Mouse (Mus musculus): Measurements from ENCODE around the gene Kalrn. TPM values are rescaled to one million over a fixed set of nuclear protein-coding genes. Genes with fewer than 3 reads are reported as not detected.

Kalrn gene
- polyA plus RNA-seq, 1 experiment from 2014 or later: 23.7 TPM

- 69% methylated on average over 5 of the region's 5 CpGs for WGBS
- Histone ChIP-seq H3K4me2 (no peak overlapping the region), H3K27me3 (replicated peaks) (no peaks in the 10 kb centered on the region), H3K9me3 (replicated peaks) (no peaks in the 10 kb centered on the region), H3K36me3 (no peaks in the 10 kb centered on the region), H3K4me3 (replicated peaks) (no peak overlapping the region), H3K4me1 (peaks cover 35% of the 10 kb centered on the region), H3K9ac (replicated peaks) (no peak overlapping the region), H3K27ac (replicated peaks) (no peak overlapping the region)
- no peak for ATAC-seq (ENCODE audit: low FRiP score)
Measured at GRCm38 (mm10) chr16:34549470-34549999, 23.8 kb downstream of the Kalrn start.

DNA sequence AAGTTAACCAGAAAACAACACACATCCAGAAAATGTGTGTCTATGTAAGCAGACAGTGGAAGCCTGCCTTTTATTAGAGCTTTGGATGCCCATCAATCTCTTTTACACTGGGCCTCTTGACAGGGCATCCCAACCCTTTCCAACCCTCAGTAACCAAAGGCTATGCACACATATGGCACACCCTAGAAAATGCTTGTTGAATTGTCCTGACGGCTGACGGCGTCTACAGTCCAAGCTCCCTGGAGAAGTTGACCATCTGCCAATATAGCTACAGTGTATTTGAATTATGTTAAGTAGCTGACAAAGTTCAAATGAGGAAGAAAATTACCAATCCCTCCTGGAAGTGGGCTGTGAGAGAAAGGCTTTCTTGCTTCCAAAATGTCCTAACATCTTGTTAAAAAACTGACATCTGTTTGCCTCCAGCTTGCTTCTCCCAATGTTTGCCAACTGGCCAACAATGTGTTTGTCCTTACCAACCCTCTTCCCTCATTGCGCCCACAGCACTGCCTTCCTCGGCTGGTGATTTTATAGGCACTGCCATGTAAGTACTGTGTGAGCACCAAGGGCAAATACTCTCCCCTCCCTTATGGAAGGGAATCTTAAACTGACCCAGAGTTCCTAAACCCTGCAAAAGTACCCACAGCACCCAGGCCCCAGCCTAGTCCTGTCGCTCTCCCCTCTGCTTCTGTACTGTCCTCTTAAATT, 26.4 kb downstream of the Kalrn start:
- ATAC-seq (ENCODE audit: low FRiP score): 0 out of 2 replicates have a peak, but pooled peaks have one; percentile 27
- H3K4me2 ChIP-seq: no peak overlapping the region
- H3K27ac ChIP-seq (replicated peaks): no peak overlapping the region

GRCm38 (mm10) chr16:34543754-34544153, 29.6 kb downstream of the Kalrn start:
- Histone ChIP-seq H3K4me3 (replicated peaks) (no peak overlapping the region), H3K27ac (replicated peaks) (no peak overlapping the region), H3K36me3 (no peaks in the 10 kb centered on the region), H3K27me3 (replicated peaks) (no peaks in the 10 kb centered on the region), H3K9me3 (replicated peaks) (no peaks in the 10 kb centered on the region), H3K4me2 (no peak overlapping the region), H3K9ac (replicated peaks) (no peak overlapping the region), H3K4me1 (peaks cover 30% of the 10 kb centered on the region)
- 70% methylated on average over 4 of the region's 4 CpGs for WGBS
- no peak for ATAC-seq (ENCODE audit: low FRiP score)

More for the DNA sequence above, 26.4 kb downstream of the Kalrn start:
- no peak overlapping the region for H3K4me3 ChIP-seq (replicated peaks)
- H3K9me3 ChIP-seq (replicated peaks): no peaks in the 10 kb centered on the region
- 37% methylated on average over 6 of the region's 6 CpGs for WGBS
- H3K9ac ChIP-seq (replicated peaks): no peak overlapping the region
- no peaks in the 10 kb centered on the region for H3K36me3 ChIP-seq
- H3K4me1 ChIP-seq: peaks cover 26% of the 10 kb centered on the region
- H3K27me3 ChIP-seq (replicated peaks): no peaks in the 10 kb centered on the region

DNA sequence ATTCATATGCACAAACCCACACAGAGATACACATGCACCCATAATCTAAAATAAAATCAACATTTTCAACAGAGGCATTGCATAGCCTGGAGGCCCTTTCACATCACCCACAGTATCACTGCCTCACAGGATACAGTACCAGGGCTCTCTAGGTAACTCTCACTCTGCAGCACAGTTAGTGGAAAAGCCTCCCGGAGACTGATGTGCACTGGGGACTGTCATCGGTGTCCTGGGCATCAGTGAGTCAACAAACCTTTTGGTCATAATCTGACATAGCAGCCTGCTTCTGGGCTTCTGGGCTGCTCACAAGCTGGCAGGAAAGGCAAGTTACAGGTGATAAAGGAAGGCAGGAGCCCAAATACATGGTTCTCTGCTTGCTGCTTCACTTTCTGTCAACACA, 31.0 kb downstream of the Kalrn start:
- no peak for ATAC-seq (ENCODE audit: low FRiP score)
- Histone ChIP-seq H3K4me3 (replicated peaks) (no peak overlapping the region), H3K9ac (replicated peaks) (no peak overlapping the region), H3K4me1 (peaks cover 24% of the 10 kb centered on the region), H3K27ac (replicated peaks) (no peak overlapping the region), H3K9me3 (replicated peaks) (no peaks in the 10 kb centered on the region), H3K36me3 (no peaks in the 10 kb centered on the region), H3K4me2 (no peak overlapping the region), H3K27me3 (replicated peaks) (no peaks in the 10 kb centered on the region)
- 96% methylated on average over 2 of the region's 2 CpGs for WGBS

DNA sequence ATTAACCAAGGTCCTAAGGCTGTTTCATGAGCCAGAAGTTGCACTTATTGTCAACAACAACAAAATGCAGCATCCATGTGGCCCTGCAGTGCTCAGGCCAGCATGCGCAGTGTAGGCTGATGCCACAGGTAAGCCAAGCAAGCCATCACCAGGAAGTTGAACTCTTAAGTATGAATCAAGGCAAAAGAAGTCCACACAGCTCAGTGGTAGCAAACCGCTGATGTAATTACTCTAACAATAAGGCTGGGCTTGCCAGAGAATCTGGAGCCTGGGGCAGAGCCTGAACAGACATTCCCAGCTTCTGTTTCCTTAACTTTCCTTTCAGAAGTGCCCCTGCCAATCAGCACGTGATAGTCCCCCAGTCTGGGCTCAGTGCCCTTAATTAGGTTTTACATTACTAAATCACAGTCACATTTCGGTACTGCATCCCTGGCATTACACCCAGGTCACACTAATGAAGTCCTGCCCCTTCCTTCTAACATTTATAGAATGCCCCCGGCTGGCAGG, 34.6 kb downstream of the Kalrn start:
- no peak overlapping the region for H3K27ac ChIP-seq (replicated peaks)
- H3K27me3 ChIP-seq (replicated peaks): no peaks in the 10 kb centered on the region
- H3K36me3 ChIP-seq: no peaks in the 10 kb centered on the region
- H3K9me3 ChIP-seq (replicated peaks): no peaks in the 10 kb centered on the region
- no peak overlapping the region for H3K4me2 ChIP-seq
- ATAC-seq (ENCODE audit: low FRiP score): no peak
- H3K4me1 ChIP-seq: peaks cover 26% of the 10 kb centered on the region
- no peak overlapping the region for H3K9ac ChIP-seq (replicated peaks)
- no peak overlapping the region for H3K4me3 ChIP-seq (replicated peaks)
- 67% methylated on average over 5 of the region's 5 CpGs for WGBS

- no peak overlapping the region for H3K4me2 ChIP-seq
- H3K4me3 ChIP-seq (replicated peaks): no peak overlapping the region
- H3K4me1 ChIP-seq: peaks cover 24% of the 10 kb centered on the region
- no peak for ATAC-seq (ENCODE audit: low FRiP score)
- WGBS: 41% methylated on average over 6 of the region's 6 CpGs
- no peaks in the 10 kb centered on the region for H3K36me3 ChIP-seq
- H3K9ac ChIP-seq (replicated peaks): no peak overlapping the region
- H3K27me3 ChIP-seq (replicated peaks): no peaks in the 10 kb centered on the region
- H3K9me3 ChIP-seq (replicated peaks): no peaks in the 10 kb centered on the region
- no peak overlapping the region for H3K27ac ChIP-seq (replicated peaks)
Measured at GRCm38 (mm10) chr16:34536300-34536699, 37.0 kb downstream of the Kalrn start.

GRCm38 (mm10) chr16:34535135-34535534, 38.2 kb downstream of the Kalrn start:
- Histone ChIP-seq H3K4me2 (no peak overlapping the region), H3K4me1 (peaks cover 17% of the 10 kb centered on the region), H3K36me3 (no peaks in the 10 kb centered on the region), H3K27ac (replicated peaks) (no peak overlapping the region), H3K9me3 (replicated peaks) (no peaks in the 10 kb centered on the region), H3K9ac (replicated peaks) (no peak overlapping the region), H3K27me3 (replicated peaks) (no peaks in the 10 kb centered on the region), H3K4me3 (replicated peaks) (no peak overlapping the region)
- 37% methylated on average over 7 of the region's 7 CpGs for WGBS
- no peak for ATAC-seq (ENCODE audit: low FRiP score)

GRCm38 (mm10) chr16:34531506-34531905, 41.8 kb downstream of the Kalrn start:
- H3K9ac ChIP-seq (replicated peaks): no peak overlapping the region
- 5% methylated on average over 1 of the region's 1 CpGs for WGBS
- peaks cover 17% of the 10 kb centered on the region for H3K4me1 ChIP-seq
- no peak overlapping the region for H3K27ac ChIP-seq (replicated peaks)
- H3K9me3 ChIP-seq (replicated peaks): no peaks in the 10 kb centered on the region
- no peak overlapping the region for H3K4me3 ChIP-seq (replicated peaks)
- ATAC-seq (ENCODE audit: low FRiP score): no peak
- H3K27me3 ChIP-seq (replicated peaks): no peaks in the 10 kb centered on the region
- H3K36me3 ChIP-seq: no peaks in the 10 kb centered on the region
- H3K4me2 ChIP-seq: no peak overlapping the region

- Histone ChIP-seq H3K36me3 (no peaks in the 10 kb centered on the region), H3K27ac (replicated peaks) (no peak overlapping the region), H3K4me2 (no peak overlapping the region), H3K9me3 (replicated peaks) (no peaks in the 10 kb centered on the region), H3K4me1 (peaks cover 16% of the 10 kb centered on the region), H3K27me3 (replicated peaks) (no peaks in the 10 kb centered on the region), H3K4me3 (replicated peaks) (no peak overlapping the region), H3K9ac (replicated peaks) (no peak overlapping the region)
- 87% methylated on average over 5 of the region's 5 CpGs for WGBS
- no peak for ATAC-seq (ENCODE audit: low FRiP score)
Measured at GRCm38 (mm10) chr16:34530029-34530428, 43.3 kb downstream of the Kalrn start.

DNA sequence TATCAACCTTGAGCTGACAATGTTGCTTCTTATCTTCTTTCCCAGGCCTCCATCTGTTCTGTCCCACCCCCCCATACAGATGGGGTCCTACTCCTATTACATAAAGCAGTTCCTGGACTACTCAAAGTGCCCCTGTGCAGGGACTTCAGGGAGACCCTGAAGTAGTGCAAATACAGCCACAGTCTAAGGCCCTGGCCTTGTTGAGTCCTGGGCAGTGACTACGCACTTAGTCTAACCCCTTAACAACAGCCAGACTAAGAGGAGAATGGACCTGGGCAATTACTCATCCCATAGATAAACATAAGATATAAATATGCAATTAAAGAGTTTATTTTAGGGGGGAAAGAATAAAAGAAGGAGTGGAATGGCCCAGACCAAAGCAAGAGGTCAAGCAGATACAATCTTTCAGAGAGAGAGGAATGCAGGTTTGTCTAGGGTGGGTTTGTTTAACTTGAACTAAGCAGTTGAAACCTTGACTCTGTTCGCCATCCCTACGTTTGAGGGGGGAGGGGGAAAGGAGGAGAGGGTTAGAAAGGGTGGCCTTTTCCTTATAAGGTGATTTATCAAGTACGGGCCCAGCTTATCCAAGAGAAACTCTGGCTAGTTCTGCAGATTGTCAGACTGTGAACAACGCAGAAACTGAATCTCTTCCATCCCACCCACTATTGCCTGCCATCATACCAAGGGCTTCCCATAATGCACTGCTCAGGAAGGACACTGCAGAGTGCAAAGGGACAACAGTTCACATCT, 44.9 kb downstream of the Kalrn start:
- no peak overlapping the region for H3K4me3 ChIP-seq (replicated peaks)
- H3K9ac ChIP-seq (replicated peaks): no peak overlapping the region
- no peaks in the 10 kb centered on the region for H3K27me3 ChIP-seq (replicated peaks)
- no peaks in the 10 kb centered on the region for H3K36me3 ChIP-seq
- H3K9me3 ChIP-seq (replicated peaks): no peaks in the 10 kb centered on the region
- no peak overlapping the region for H3K4me2 ChIP-seq
- WGBS: 75% methylated on average over 5 of the region's 5 CpGs
- peaks cover 15% of the 10 kb centered on the region for H3K4me1 ChIP-seq
- no peak overlapping the region for H3K27ac ChIP-seq (replicated peaks)
- ATAC-seq (ENCODE audit: low FRiP score): no peak

DNA sequence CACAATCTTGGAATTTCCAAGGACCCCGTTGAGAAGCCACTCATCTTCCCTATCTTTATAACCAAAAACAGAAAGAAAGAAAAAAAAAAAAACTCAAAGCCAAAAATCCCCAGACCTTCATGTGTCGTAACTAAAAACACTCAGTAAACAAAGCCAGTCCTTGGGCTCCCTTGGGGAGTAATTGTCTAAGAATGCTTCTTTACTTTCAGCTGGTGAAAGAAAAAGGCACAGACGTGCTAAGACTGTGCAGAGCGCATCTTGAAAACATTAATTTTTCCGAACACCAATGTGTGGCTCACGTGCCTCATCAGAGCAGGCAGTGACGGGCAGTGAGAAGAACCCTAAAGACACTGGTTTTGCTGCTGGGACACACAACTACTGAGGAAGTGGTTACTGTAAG, 47.0 kb downstream of the Kalrn start:
- no peak overlapping the region for H3K27ac ChIP-seq (replicated peaks)
- H3K4me3 ChIP-seq (replicated peaks): no peak overlapping the region
- no peak overlapping the region for H3K4me2 ChIP-seq
- H3K36me3 ChIP-seq: no peaks in the 10 kb centered on the region
- ATAC-seq (ENCODE audit: low FRiP score): no peak
- H3K9ac ChIP-seq (replicated peaks): no peak overlapping the region
- no peaks in the 10 kb centered on the region for H3K27me3 ChIP-seq (replicated peaks)
- no peaks in the 10 kb centered on the region for H3K9me3 ChIP-seq (replicated peaks)
- peaks cover 15% of the 10 kb centered on the region for H3K4me1 ChIP-seq
- 56% methylated on average over 7 of the region's 7 CpGs for WGBS

GRCm38 (mm10) chr16:34525866-34526265, 47.5 kb downstream of the Kalrn start:
- no peak for ATAC-seq (ENCODE audit: low FRiP score)
- H3K27me3 ChIP-seq (replicated peaks): no peaks in the 10 kb centered on the region
- H3K4me3 ChIP-seq (replicated peaks): no peak overlapping the region
- H3K4me2 ChIP-seq: no peak overlapping the region
- H3K27ac ChIP-seq (replicated peaks): no peak overlapping the region; the same call in 1 of the 2 replicates
- 69% methylated on average over 8 of the region's 8 CpGs for WGBS
- no peaks in the 10 kb centered on the region for H3K36me3 ChIP-seq
- H3K9me3 ChIP-seq (replicated peaks): no peaks in the 10 kb centered on the region
- no peak overlapping the region for H3K9ac ChIP-seq (replicated peaks)
- H3K4me1 ChIP-seq: peaks cover 15% of the 10 kb centered on the region

Data from neural tube, embryonic 15.5 days (tissue).